Mouse (Mus musculus) thymus, adult 2 months (tissue): ENCODE results near the gene Cdk4. TPM values are rescaled to one million over a fixed set of nuclear protein-coding genes. Genes with fewer than 3 reads are reported as not detected.

Experiments
- DNase-seq: peaks from one replicate; pipeline ENCODE4 v3.0.0; 2021
- H3K27ac ChIP-seq: fragments of 200-500 bp; 2 replicates; pipeline ENCODE4 v1.5.1; 2012; ENCODE audit warnings: low read length, control low read depth; ENCODE audit not compliant: control insufficient read depth, insufficient read depth
- H3K27me3 ChIP-seq: fragments of 200-500 bp; 2 replicates; pipeline ENCODE4 v1.6.1; 2012; ENCODE audit warnings: mild to moderate bottlenecking, low read length, moderate library complexity, mixed read lengths; ENCODE audit not compliant: control insufficient read depth, insufficient read depth
- H3K36me3 ChIP-seq: fragments of 200-500 bp; 2 replicates; pipeline ENCODE4 v1.6.1; 2012; ENCODE audit warnings: mild to moderate bottlenecking, low read length, moderate library complexity; ENCODE audit not compliant: control insufficient read depth, insufficient read depth
- H3K4me1 ChIP-seq: fragments of 200-500 bp; replicated peaks from 2 replicates; pipeline ENCODE4 v1.6.1; 2012; ENCODE audit warnings: low read length; ENCODE audit not compliant: control insufficient read depth, insufficient read depth
- H3K4me3 ChIP-seq: fragments of 200-500 bp; 2 replicates; pipeline ENCODE4 v1.5.1; 2012; ENCODE audit warnings: mild to moderate bottlenecking, low read length, control low read depth, moderate library complexity; ENCODE audit not compliant: control insufficient read depth, insufficient read depth
- CTCF ChIP-seq: fragments of 200-500 bp; IDR thresholded peaks from 2 replicates; pipeline ENCODE4 v1.5.1; 2012; ENCODE audit warnings: mild to moderate bottlenecking, control low read depth, low read length, moderate library complexity, borderline replicate concordance; ENCODE audit not compliant: control insufficient read depth, poor library complexity, insufficient read depth; ENCODE audit errors: extremely low read depth
- POLR2A ChIP-seq: fragments of 200-500 bp; IDR thresholded peaks from 2 replicates; pipeline ENCODE4 v1.6.1; 2012; ENCODE audit warnings: mild to moderate bottlenecking, low read length, control low read depth, moderate library complexity; ENCODE audit not compliant: control insufficient read depth, poor library complexity, insufficient read depth; ENCODE audit errors: extremely low read depth
- WGBS: fragments of 180-500 bp; shearing (Covaris S2); methylation state at CpG from one replicate; pipeline ENCODE4 v1.1.7; 2018; 5-methylcytosine and 5-hydroxymethylcytosine counted together
- polyA plus RNA-seq: library from polyadenylated mRNA; depleted of rRNA; stranded (reverse); fragments of >200 nt; gene quantifications from 2 replicates; pipeline ENCODE4 v1.2.3, GENCODE M21; 2012

Gene Cdk4
- polyA plus RNA-seq, 1 experiment: 375 TPM

DNA sequence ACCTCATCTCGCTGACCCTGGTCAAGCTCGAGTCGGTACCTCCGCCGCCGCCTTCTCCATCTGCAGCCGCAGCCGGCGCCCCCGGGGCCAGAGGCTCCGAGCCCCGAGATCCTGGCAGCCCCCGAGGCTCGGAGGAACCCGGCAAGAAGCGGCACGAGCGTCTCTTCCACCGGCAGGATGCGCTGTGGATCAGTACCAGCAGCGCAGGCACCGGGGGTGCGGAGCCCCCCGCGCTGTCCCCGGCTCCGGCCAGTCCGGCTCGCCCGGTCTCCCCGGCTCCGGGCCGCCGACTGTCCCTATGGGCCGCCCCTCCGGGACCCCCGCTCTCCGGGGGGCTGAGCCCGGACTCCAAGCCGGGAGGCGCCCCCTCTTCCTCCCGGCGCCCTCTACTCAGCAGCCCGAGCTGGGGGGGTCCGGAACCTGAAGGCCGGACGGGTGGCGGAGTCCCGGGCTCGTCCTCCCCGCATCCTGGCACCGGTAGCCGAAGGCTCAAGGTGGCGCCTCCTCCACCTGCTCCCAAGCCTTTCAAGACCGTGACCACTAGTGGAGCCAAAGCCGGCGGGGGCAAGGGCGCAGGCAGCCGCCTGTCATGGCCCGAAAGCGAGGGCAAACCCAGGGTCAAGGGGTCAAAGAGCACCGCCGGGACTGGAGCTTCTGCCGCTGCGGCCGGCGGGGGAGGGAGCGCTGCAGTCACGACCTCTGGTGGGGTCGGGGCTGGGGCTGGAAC is 16.5 kb downstream of the Cdk4 start:
- WGBS: 92% methylated on average over 70 of the region's 70 CpGs
- H3K27ac ChIP-seq: no peak overlapping the region
- H3K36me3 ChIP-seq: peaks cover 24% of the 10 kb centered on the region
- no peaks in the 10 kb centered on the region for H3K27me3 ChIP-seq
- DNase-seq: no peak
- TF ChIP-seq POLR2A (no peak), CTCF (no peak)
- H3K4me1 ChIP-seq: peaks cover 22% of the 10 kb centered on the region
- no peak overlapping the region for H3K4me3 ChIP-seq

DNA sequence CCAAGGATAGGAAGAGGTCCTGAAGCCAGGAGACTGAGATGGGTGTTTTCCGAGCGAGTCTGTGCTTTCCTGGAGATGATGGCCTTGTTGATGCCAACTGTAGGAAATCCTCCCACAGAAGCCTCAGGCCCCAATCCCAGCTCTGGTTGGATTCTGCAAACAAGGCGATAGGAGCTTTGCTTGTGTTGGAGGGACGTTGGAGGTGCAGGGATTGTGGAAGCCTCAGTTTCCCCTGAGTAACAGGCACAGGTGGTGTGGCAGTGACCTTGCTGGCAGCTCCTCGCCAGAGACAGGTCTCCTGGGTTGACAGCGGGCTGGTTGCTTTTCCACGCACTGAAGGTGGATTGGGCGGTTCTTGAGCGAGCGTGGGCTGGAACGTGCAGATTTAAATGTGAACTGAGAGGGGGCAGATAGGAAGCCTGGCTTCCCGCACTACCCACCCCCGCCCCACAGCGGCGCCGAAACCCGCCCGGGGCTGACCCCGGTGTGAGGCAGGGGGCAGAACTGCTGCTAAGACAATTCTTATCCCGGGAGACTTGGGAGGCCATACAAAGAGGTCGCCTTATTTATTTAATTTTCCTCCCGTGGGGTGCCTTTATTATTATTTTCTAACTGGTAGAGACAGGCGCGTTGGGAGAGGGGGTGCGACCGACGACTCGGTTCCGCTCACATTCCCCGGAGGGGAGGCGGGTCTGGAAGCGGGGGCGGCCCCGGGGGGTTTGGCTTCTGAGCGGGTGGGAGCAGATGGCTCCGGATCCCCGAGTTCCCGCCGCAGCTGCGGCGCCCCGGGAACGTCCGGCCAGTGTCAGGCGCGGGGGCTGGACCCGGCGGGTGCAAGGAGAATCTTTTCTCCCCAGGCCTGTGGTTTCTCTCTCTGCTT is 17.8 kb downstream of the Cdk4 start:
- WGBS: 94% methylated on average over 48 of the region's 48 CpGs
- H3K36me3 ChIP-seq: peaks cover 30% of the 10 kb centered on the region
- H3K4me3 ChIP-seq: no peak overlapping the region
- H3K27me3 ChIP-seq: no peaks in the 10 kb centered on the region
- no peak for DNase-seq
- TF ChIP-seq POLR2A (no peak), CTCF (no peak)
- no peak overlapping the region for H3K27ac ChIP-seq
- H3K4me1 ChIP-seq: peaks cover 17% of the 10 kb centered on the region

DNA sequence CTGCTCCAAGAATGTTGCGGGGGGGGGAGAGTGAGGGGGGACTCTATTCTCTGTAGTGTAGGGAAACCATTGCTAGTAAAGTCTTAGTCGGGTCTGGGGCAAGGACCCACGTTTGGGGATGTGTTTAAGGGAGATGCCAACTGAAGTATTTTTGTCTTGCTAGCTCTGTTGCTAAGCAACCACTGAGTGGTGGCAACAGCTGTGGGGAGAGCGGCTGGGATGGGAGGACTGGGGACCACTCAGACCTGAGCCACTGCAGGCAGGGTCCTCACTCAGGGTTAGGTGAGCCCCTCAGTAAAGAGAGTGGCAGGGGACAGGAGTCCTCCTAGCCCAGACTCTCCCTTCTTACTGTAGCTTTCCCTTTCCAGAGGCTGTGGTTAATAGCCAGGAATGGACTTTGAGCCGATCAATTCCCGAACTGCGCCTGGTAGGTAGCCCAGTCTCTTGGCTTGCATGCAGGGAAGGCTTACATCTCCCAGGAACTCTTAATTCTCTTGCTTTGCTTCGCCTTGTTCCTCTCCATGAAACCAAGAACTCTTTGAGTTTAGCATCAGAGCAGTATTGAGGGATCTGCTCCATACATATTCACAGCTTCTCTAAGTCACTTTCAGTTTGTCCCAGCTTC is 18.8 kb downstream of the Cdk4 start:
- Histone ChIP-seq H3K27ac (no peak overlapping the region), H3K36me3 (peaks cover 33% of the 10 kb centered on the region), H3K4me1 (peaks cover 10% of the 10 kb centered on the region), H3K27me3 (no peaks in the 10 kb centered on the region), H3K4me3 (no peak overlapping the region)
- no peak for TF ChIP-seq POLR2A
- TF ChIP-seq CTCF: no peak
- no peak for DNase-seq
- WGBS: 83% methylated on average over 8 of the region's 8 CpGs

DNA sequence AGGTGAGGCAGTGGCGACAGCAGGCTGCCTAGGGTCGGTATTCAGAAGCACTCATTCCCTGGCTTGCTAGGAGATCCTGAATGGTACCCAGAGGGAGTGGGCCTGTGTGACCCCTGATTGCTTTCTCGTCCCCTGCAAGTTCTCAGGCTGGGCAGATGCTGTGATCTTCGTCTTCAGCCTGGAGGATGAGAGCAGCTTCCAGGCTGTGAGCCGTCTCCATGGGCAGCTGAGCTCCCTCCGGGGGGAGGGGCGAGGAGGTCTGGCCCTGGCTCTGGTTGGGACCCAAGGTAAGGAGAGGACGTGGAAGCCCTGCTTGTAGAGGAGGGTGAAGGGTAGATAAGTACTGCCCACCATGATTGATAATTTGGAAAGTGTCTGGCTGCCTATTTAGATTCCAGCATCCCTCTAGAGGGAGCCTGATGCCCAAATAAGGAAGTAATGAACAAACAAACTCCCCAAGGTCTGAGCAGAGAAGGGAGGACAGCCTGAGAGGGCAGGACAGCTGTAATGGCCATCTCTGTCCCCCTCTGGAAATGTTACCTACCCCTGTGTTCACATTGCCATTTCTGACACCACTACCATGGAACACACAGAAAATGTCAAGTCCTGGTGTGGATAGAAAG is 20.1 kb downstream of the Cdk4 start:
- H3K27ac ChIP-seq: no peak overlapping the region
- no peaks in the 10 kb centered on the region for H3K27me3 ChIP-seq
- 93% methylated on average over 8 of the region's 8 CpGs for WGBS
- TF ChIP-seq CTCF: no peak
- TF ChIP-seq POLR2A: no peak
- no peaks in the 10 kb centered on the region for H3K4me1 ChIP-seq
- no peak overlapping the region for H3K4me3 ChIP-seq
- DNase-seq: no peak
- peaks cover 45% of the 10 kb centered on the region for H3K36me3 ChIP-seq

DNA sequence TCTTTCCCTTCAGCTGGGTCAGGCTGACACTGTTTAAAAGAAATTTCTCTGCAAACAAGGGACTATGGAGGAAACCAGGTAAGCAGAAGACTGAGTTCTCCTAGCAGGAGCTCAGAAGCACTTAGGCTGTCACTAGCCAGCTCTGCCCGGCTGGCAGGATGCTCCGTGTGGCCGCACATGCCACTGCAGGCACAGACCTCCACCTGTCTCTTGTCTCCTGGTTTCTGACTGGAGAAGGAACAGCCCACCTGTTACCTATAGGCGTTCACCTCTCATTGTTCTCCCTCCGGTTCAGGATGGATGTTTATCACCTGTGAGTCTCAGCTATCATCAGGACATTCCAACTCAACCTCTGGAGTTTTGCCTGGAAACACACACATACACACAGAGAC is 20.6 kb downstream of the Cdk4 start:
- no peak overlapping the region for H3K4me3 ChIP-seq
- H3K27ac ChIP-seq: no peak overlapping the region
- TF ChIP-seq CTCF (no peak), POLR2A (no peak)
- peaks cover 48% of the 10 kb centered on the region for H3K36me3 ChIP-seq
- 90% methylated on average over 5 of the region's 5 CpGs for whole genome bisulfite sequencing
- no peak for DNase-seq
- H3K4me1 ChIP-seq: no peaks in the 10 kb centered on the region
- H3K27me3 ChIP-seq: no peaks in the 10 kb centered on the region

DNA sequence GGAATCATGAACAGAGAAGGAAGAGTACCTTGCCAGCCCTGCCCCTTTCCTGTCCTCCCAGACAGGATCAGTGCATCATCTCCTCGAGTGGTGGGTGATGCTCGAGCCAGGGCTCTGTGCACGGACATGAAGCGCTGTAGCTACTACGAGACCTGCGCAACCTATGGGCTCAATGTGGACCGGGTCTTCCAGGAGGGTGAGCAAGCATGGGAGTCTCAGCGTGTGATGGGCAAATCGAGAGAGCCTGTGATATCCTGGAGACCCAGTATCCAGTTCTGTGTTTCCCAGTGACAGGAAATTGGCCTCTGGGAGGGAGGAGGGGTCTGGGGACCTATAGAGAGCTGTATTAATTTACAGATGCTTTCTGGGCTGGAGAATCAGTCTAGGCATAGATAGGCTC is 21.7 kb downstream of the Cdk4 start:
- 95% methylated on average over 9 of the region's 9 CpGs for WGBS
- Histone ChIP-seq H3K27me3 (no peaks in the 10 kb centered on the region), H3K4me3 (no peak overlapping the region), H3K27ac (no peak overlapping the region), H3K36me3 (peaks cover 49% of the 10 kb centered on the region), H3K4me1 (no peaks in the 10 kb centered on the region)
- no peak for DNase-seq
- TF ChIP-seq POLR2A (no peak), CTCF (no peak)
